Mouse (Mus musculus) layer of hippocampus, postnatal 36 days (tissue): ENCODE results near the gene Zfp36. TPM values are rescaled to one million over a fixed set of nuclear protein-coding genes. Genes with fewer than 3 reads are reported as not detected.

Experiments
- DNase-seq, 2 experiments: peaks; one replicate each; pipeline ENCODE4 v3.0.0; 2022
- total RNA-seq, 2 experiments: library from RNA; stranded (reverse); gene quantifications; 2 replicates each; pipeline ENCODE4 v1.2.3; 2021

Zfp36 gene
- total RNA-seq, 2 experiments from 2014 or later, result 3.1 to 3.9 TPM

- DNase-seq, result no peak
Measured at GRCm38 (mm10) chr7:28335471-28335870, 44.6 kb downstream of the Zfp36 start.

- DNase-seq, result no peak
Measured at GRCm38 (mm10) chr7:28334534-28334933, 45.5 kb downstream of the Zfp36 start.

DNA sequence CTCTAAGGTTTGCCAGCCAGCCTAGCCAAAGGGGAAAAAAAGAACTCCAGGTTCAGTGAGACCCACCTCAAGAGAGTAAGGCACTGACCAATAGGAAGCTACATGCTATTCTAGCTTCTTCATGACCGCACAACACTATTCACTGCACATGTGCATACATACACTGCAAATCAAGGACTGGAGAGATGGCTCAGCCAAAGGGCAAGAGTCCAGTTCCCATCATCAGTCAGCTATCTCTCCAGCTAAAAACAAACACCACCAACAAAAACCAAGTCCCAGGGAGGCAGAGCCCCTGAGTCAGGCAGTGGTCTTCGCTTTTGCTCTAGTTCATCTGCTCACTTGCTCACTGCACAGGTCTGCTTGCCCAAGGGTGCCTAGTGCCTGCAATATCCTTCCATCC, 51.8 kb downstream of the Zfp36 start:
- DNase-seq, result no peak

Other genes starting within 250 kb of the Zfp36 start
- 10 to 100 TPM; 48.3 to 55.8 TPM for gene Fbl, start 210.5 kb downstream of the Zfp36 start, total RNA-seq
- 10 to 100 TPM; 45.7 to 52.4 TPM for gene Dyrk1b, start 200.8 kb downstream of the Zfp36 start, total RNA-seq
- gene Eid2, start 112.4 kb downstream of the Zfp36 start, total RNA-seq, result 10 to 100 TPM; 52.9 to 60.9 TPM
- gene Eid2b, start 102.5 kb downstream of the Zfp36 start, total RNA-seq, result 10 to 100 TPM; 36.5 to 36.8 TPM
- gene Selenov, start 89.1 kb downstream of the Zfp36 start, total RNA-seq, result 1 to 10 TPM in 1 of 2 experiments, under 1 TPM in 1; 0.27 to 1.8 TPM
- 1 to 10 TPM; 2.1 to 2.8 TPM for gene Dll3, start 78.0 kb downstream of the Zfp36 start, total RNA-seq
- 10 to 100 TPM; 41.1 to 42.1 TPM for gene Timm50, start 68.2 kb downstream of the Zfp36 start, total RNA-seq
- gene Supt5, start 41.5 kb downstream of the Zfp36 start, total RNA-seq, result 100 to 1,000 TPM; 114 to 122 TPM
- 100 to 1,000 TPM; 454 to 471 TPM for gene Rps16, start 29.6 kb downstream of the Zfp36 start, total RNA-seq
- 1 to 10 TPM; 5.5 to 7.4 TPM for gene Plekhg2, start 7.7 kb downstream of the Zfp36 start, total RNA-seq
- gene Med29, start 12.5 kb upstream of the Zfp36 start, total RNA-seq, result 10 to 100 TPM; 18.3 to 19.6 TPM
- 10 to 100 TPM; 68.9 to 70.1 TPM for gene Paf1, start 12.7 kb upstream of the Zfp36 start, total RNA-seq
- gene Gmfg, start 57.2 kb upstream of the Zfp36 start, total RNA-seq, result 1 to 10 TPM; 1.2 to 2.0 TPM
- gene Lrfn1, start 71.7 kb upstream of the Zfp36 start, total RNA-seq, result 10 to 100 TPM; 64.3 to 72.3 TPM
- gene Ifnl2, start 130.2 kb upstream of the Zfp36 start, total RNA-seq, result not detected
- gene Ifnl3, start 142.6 kb upstream of the Zfp36 start, total RNA-seq, result not detected
- gene Sycn, start 160.6 kb upstream of the Zfp36 start, total RNA-seq, result not detected
- under 1 TPM; 0.48 to 0.52 TPM for gene Nccrp1, start 167.0 kb upstream of the Zfp36 start, total RNA-seq
- gene Samd4b, start 217.9 kb upstream of the Zfp36 start, total RNA-seq, result 10 to 100 TPM; 66.4 to 79.4 TPM
- gene Pak4, start 217.9 kb upstream of the Zfp36 start, total RNA-seq, result 10 to 100 TPM; 15.1 to 15.8 TPM